Mouse (Mus musculus) spleen, embryonic (tissue): ENCODE results near the gene Sema3f.

Experiments
- CTCF ChIA-PET: fragments of 350-600 bp; sonication (Branson Sonifier 250); formaldehyde crosslinking; loops from one replicate; lab custom pipeline; 2022; lab: Charles Lee

Sema3f gene

GRCm38 (mm10) chr9:107709697-107710483, at the start of gene Sema3f:
Gene Sema3f, minus strand, starts transcription at chr9:107710475.
- CTCF ChIA-PET: no interaction called here

- CTCF ChIA-PET: no interaction called here
Measured at GRCm38 (mm10) chr9:107759593-107759992, 49.3 kb upstream of the Sema3f start.

- CTCF ChIA-PET: no interaction called here
Measured at GRCm38 (mm10) chr9:107750378-107750777, 40.1 kb upstream of the Sema3f start.

GRCm38 (mm10) chr9:107748063-107748462, 37.8 kb upstream of the Sema3f start:
- CTCF ChIA-PET: no interaction called here

- CTCF ChIA-PET: interaction anchor here (0.6 kb wide), 1 partner anchor 409 kb away, joined by 3 read pairs; no protein-coding TSS in a partner anchor
Measured at GRCm38 (mm10) chr9:107747310-107747709, 37.0 kb upstream of the Sema3f start.

- CTCF ChIA-PET: no interaction called here
Measured at GRCm38 (mm10) chr9:107746679-107747078, 36.4 kb upstream of the Sema3f start.

GRCm38 (mm10) chr9:107744061-107744460, 33.8 kb upstream of the Sema3f start:
- CTCF ChIA-PET: interaction anchor here (0.5 to 1.1 kb wide), 3 partner anchors 9 to 1207 kb away, joined by 3 to 15 read pairs (median 11); no protein-coding TSS in a partner anchor

- CTCF ChIA-PET: no interaction called here
Measured at GRCm38 (mm10) chr9:107738841-107739202, 28.5 kb upstream of the Sema3f start.

- CTCF ChIA-PET: interaction anchor here (0.7 kb wide), 2 partner anchors 60 to 318 kb away, joined by 5 read pairs; no protein-coding TSS in a partner anchor
Measured at GRCm38 (mm10) chr9:107738020-107738840, 28.0 kb upstream of the Sema3f start.

GRCm38 (mm10) chr9:107736185-107736485, 25.9 kb upstream of the Sema3f start:
- CTCF ChIA-PET: interaction anchor here (0.6 kb wide), 1 partner anchor 119 kb away, joined by 3 read pairs; no protein-coding TSS in a partner anchor

- CTCF ChIA-PET: interaction anchor here (0.6 to 1.2 kb wide), 2 partner anchors 27 to 120 kb away, joined by 3 to 4 read pairs; no protein-coding TSS in a partner anchor
Measured at GRCm38 (mm10) chr9:107735356-107736184, 25.3 kb upstream of the Sema3f start.

GRCm38 (mm10) chr9:107734567-107734971, 24.3 kb upstream of the Sema3f start:
- CTCF ChIA-PET: interaction anchor here (0.7 to 1.2 kb wide), 2 partner anchors 26 to 271 kb away, joined by 4 to 9 read pairs; no protein-coding TSS in a partner anchor

- CTCF ChIA-PET: interaction anchor here (0.5 kb wide), 1 partner anchor 60 kb away, joined by 3 read pairs; no protein-coding TSS in a partner anchor
Measured at GRCm38 (mm10) chr9:107729709-107730108, 19.4 kb upstream of the Sema3f start.

GRCm38 (mm10) chr9:107728919-107729670, 18.8 kb upstream of the Sema3f start:
- CTCF ChIA-PET: interaction anchor here (0.5 kb wide), 1 partner anchor 60 kb away, joined by 3 read pairs; no protein-coding TSS in a partner anchor

GRCm38 (mm10) chr9:107727041-107727440, 16.8 kb upstream of the Sema3f start:
- CTCF ChIA-PET: interaction anchor here (0.5 kb wide), 1 partner anchor 9 kb away, joined by 6 read pairs; no protein-coding TSS in a partner anchor

- CTCF ChIA-PET: interaction anchor here (0.6 to 0.9 kb wide), 2 partner anchors 10 to 107 kb away, joined by 3 to 4 read pairs; no protein-coding TSS in a partner anchor
Measured at GRCm38 (mm10) chr9:107724796-107725195, 14.5 kb upstream of the Sema3f start.

- CTCF ChIA-PET: interaction anchor here (0.6 kb wide), 1 partner anchor 66 kb away, joined by 3 read pairs; no protein-coding TSS in a partner anchor
Measured at GRCm38 (mm10) chr9:107723794-107724531, 13.7 kb upstream of the Sema3f start.

GRCm38 (mm10) chr9:107723292-107723691, 13.0 kb upstream of the Sema3f start:
- CTCF ChIA-PET: interaction anchor here (0.6 kb wide), 1 partner anchor 67 kb away, joined by 3 read pairs; no protein-coding TSS in a partner anchor
